Mouse (Mus musculus) spleen, adult 12 weeks (tissue): ENCODE data around the gene Calhm3.
"Not testable (repeated sequence)": the region's sequence is repeated elsewhere in the genome, so short reads cannot be mapped to it uniquely, and the experiment has no call there.

ENCODE experiments used
- DNase-seq: peaks from one replicate; pipeline ENCODE4 v3.0.0; 2022; ENCODE audit warnings: low spot score

The Calhm3 gene

GRCm38 (mm10) chr19:47167617-47168214, 10.2 kb upstream of the Calhm3 start:
- no peak for DNase-seq

GRCm38 (mm10) chr19:47166758-47167157, 9.2 kb upstream of the Calhm3 start:
- DNase-seq: no peak

GRCm38 (mm10) chr19:47163176-47163744, 5.7 kb upstream of the Calhm3 start:
- no peak for DNase-seq

DNA sequence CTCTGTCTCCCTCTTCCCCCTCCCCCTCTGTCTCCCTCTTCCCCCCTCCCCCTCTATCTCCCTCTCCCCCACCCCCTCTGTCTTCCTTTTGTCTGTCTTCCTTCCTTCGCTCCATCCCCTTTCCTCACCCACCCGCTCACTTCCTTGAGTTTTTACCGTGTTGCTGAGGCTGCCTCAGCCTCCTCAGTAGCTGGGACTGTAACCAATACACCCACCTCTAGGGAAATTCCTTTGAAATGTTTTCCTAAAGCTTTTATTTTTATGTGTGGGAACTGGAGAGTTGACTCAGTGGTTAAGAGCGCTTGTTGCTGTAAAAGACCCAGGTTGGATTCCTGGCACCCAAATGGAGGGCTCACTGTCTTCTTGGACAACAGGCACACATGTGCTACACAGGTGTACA, 4.1 kb upstream of the Calhm3 start:
- DNase-seq: no peak

DNA sequence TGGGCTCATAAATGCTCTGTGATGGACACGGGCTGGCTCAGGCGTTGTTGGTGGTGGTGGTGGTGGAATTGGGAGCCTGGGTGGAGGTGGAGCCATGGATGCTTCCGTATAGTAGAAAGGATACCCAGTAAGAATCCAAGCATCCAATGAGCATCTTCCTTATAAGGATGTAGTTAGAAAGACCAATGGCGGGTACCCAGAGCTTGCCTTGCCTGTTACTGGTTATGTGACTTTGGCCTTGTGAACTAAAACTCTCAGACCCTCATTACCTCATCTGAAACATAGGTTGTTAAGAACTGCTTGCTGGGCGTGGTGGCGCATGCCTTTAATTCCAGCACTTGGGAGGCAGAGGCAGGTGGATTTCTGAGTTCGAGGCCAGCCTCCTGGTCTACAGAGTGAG, 3.8 kb downstream of the Calhm3 start:
- no peak for DNase-seq

DNA sequence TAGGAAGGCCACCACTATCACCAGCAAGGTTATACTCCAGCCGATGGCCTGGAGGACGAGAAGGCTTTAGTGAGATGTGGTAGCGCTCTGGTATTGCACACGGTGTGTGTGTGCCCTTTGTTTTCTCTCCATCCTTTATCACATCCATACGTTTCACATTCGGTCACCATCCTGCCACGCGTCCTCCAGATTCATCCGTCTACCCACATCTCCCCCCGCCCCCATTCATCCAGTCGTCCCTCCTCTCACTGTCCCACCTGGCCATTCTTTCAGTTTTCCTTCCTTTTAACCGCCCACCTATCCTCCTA, 5.5 kb downstream of the Calhm3 start:
- DNase-seq: no peak

DNA sequence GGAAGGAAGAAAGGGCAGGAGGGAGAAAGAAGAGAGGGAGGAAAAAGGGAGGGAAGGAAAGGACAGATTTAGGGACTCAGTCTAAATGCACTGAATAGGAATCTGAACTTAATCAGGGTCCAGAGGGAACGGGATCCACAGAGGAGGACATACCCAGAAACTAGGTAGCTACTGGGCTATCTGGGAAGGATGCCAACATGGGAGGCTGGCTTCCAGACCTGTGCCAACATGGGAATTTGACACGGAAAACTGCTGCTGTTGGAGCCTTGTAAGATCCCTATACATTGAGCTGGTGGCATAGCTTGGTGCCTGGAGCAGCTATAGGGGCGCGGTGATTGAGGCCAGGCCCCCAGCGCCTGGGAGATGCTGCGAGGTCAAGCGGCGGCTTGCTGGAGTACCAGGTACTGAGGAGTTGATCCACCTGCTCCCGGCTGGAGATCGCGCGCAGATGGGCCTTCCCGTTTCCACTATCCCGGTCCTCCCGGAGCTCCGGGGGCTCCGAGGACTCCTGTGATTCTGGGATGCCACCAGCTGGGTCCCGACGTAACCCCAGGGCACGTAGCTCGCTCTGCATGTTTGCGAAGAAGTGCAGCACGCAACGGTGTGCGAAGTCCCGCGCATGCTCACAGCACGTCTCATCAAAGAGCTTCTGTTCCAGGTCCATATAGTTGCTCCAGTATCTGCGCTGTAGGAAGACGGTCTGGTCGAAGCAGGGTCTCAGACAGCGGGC, 6.1 kb downstream of the Calhm3 start:
- DNase-seq: no peak

DNA sequence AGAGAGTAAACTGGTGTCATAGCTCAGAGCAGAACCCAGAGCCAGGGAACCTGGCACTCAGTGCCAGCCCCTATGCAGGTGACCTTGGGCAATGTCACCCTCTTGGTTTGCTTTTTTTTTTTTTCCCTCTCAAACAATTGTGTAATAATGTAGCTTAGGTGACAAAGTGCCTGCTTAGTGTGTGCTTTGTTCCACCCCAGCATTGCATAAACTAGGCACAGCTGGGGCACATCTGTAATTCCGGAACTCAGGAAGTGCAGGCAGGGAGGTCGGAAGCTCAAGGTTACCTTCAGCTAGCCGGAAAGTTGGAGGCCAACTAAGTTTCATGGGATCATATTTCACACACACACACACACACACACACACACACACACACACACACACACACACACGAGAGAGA, 7.7 kb downstream of the Calhm3 start:
- DNase-seq: no peak

DNA sequence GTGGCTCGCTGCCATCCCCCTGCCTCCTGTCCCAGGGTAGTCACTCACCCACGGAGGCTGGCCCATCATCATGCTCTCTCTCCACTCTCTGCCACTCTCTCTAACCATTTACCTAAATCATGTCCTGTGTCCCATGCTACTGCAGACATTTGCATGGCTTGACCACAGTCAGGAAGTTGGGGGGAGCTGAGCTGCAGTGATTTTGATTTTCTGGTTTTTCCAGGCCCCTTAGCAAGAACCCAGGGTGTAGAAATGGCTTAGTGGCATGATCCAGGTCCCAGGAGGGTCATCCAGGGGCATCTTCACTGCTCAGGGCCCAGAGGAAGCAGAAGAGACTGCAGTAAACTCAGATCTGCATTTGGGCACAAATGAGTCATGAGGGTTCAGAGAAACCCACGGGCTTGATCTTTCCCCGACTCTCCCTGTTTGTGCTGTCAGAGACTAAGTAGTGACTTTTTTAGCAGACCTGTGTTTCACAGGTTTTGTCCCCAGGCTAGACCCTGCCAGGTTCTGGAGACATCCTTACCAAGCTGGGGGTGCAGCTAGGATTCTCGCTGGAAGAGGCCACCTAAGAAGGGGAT, 9.2 kb downstream of the Calhm3 start:
- DNase-seq: no peak

DNA sequence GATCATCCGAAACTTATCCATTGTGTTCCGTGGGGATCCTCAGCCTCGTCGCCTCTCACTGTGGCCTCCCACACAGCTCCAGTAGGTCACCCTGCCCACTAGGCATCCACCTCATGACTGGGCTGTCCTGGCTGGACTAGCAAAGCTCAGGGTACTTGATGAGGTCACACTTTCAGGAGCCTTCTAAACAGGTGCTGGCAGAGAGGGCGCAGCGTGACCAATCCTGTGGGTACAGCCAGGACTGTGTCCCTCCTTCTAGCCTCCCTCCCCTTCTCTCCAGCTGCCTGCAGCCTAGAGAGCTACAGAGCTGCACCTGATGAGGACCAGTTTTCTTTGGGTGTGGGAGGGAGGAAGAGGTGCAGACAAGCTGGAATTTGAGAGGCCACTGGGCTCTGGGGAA, 13.4 kb downstream of the Calhm3 start, which contains the start of gene Calhm1:
Calhm1 (minus strand) TSS at position 101 of the 400 bp plus-strand sequence.
- DNase-seq: no peak

GRCm38 (mm10) chr19:47142438-47142837, 15.1 kb downstream of the Calhm3 start:
- DNase-seq: no peak

DNA sequence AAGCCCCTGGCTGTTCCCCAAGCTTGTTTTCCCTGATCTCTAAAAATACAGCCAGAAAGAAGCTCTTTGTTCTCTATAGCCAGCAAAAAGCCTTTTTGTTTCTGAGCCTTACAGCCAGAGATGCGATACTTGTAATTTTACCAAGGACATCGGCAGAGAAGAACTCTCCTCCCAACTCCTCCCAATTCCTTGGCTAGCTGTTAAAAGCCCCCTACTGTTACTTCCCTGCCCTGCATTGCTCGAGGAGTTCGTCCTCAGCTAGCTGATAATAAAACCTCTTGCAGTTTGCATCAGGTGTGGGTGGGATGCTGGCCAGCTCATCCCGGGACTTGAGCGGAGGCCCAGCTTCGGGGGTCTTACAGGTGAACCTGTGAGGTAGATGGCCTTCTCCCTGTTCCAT, 18.0 kb downstream of the Calhm3 start:
- not testable (repeated sequence) for DNase-seq

DNA sequence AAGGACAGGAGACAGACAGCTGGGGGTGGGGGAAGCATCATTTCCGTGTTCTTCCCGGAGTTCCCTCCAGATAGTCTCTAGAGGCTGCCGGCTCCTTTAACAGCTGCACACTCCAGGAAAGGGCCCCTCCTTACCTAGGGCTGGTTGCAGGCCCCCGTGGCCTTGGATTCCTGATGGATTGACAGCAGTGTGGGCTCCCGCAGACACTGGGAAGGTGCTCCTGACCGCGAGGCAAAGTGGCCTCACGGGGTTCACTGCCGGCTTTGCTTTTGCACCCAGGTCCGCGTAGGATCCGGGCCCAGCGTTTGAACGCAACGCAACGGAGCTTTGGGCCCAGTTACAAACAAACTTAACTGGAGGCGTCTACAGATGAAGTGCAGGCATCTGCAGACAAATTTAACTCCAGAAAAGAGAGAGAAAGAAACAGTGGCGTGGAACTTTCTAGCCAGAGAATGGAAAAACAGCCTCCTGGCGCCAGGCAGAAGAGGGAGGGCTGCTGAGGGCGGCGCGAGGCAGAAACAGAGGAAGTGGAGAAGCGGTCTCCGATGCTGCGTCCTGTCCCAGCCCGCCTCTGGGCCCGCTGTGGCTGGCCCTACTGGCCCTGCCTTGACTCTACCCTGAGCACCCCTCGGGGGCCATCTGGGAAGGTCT, 19.7 kb downstream of the Calhm3 start, which contains the start of gene Calhm2:
Calhm2 (minus strand) TSS at position 524 of the 651 bp plus-strand sequence.
- DNase-seq: no peak

DNA sequence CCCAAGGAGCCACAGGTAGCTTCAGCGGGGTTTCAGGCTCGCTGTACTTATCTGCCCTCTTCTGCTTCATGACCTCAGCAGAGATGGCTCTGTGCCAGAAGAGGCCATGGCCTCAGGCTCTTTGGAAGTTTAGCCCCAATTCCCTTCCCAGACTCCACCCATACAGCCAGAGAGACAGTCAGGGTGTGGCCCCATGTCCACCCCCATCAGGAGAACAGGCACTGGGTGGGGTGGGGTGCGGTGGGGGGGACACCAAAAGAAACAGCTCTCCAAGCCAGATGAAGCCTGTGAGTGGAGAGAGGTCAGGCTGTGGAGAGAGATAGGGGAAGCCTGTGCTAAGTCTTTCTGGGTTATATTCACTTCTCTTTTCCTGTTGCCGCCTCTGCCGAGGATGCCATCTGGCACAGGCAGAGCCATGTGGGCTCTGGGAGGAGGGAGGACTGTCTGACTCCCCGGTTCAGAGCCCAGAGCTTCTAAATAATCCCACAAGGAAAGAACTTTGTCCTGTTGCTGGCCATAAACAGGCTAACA, 20.4 kb downstream of the Calhm3 start:
- DNase-seq: no peak

DNA sequence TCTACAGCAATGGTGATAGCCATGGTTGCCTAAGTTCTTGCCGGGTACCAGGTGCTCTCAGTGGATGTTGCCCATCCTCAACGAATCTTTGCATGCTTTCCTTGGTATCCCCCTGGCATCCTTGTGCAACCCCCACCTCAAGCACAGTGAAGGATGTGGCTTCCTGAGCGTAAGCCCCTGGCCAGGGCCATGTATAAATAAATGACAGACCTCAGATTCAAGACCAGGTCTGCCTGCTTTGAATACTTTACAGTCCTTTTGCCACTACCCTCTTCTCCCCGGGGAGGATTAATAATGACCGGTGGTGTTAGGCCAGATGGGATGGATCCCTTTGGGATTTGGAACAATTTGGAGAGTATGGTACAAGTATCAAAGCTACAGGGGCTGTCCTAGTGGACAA, 21.4 kb downstream of the Calhm3 start:
- no peak for DNase-seq

- no peak for DNase-seq
Measured at GRCm38 (mm10) chr19:47135568-47135967, 22.0 kb downstream of the Calhm3 start.

- DNase-seq: no peak
Measured at GRCm38 (mm10) chr19:47133161-47133560, 24.4 kb downstream of the Calhm3 start.

DNA sequence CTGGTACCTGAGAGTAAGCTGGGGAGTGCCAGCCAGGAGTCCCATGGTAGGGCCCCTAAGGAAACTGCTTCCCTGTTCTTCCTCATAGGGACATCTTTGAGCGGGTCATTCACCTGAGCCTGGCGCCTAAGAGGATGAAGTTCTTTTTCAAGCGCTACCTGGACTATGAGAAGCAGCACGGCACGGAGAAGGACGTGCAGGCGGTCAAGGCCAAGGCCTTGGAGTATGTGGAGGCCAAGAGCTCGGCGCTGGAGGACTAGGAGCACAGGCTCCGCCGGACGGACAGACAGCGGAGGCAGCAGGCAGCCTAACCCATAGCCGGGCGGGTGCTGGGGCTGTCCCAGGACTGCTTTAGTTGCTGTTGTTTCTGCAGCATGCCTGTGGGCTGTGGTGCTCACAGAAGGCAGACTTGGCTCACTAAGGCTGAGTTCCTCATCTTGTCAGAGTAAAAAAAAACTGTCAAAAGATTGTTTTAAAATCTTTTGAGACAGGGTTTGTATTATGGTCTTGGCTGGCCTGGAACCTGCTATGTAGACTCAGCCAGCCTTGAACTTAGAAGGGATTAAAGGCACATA, 26.9 kb downstream of the Calhm3 start:
- no peak for DNase-seq

GRCm38 (mm10) chr19:47128835-47129234, 28.7 kb downstream of the Calhm3 start:
- DNase-seq: no peak

DNA sequence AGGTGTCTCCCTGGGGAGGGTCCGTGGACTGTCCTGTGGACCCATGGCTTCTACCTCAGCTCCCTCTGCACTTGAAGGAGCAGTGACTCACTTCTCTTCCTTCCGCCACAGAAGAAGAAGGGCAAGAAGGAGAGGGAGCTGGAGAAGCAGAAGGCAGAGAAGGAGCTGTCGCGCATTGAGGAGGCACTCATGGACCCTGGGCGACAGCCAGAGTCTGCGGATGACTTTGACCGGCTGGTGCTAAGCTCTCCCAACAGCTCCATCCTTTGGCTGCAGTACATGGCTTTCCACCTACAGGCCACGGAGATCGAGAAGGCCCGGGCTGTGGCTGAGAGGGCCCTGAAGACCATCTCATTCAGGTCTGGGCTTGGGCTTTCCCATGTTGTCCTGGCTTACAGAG, 29.4 kb downstream of the Calhm3 start:
- no peak for DNase-seq

- peak; percentile 33 for DNase-seq
Measured at GRCm38 (mm10) chr19:47122802-47123201, 34.8 kb downstream of the Calhm3 start.

DNA sequence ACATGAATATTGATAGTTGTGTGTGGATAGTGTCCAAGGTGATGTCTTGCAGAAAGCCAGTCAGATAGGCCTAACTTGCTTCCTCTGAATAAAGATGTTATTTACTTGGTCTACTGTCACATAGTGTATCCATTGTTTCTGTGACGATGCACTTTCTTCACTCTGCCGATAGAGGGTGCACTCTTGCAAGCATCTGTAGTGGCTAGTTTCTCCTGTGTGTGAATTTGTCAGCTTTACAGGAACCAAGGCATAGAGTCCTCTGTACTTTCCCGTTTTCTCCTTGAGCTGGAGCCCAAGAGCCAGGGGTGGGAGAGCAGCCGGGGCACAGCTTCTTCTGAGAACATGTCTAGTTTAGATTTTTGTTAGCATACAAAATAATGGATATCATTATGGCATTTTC, 36.5 kb downstream of the Calhm3 start:
- no peak for DNase-seq
